Mouse (Mus musculus) fat pad, adult 2 months (tissue): Measurements from ENCODE around the gene Ccdc82.

ENCODE experiments used
- DNase-seq: peaks from one replicate; pipeline ENCODE4 v3.0.0-alpha.2; 2011; ENCODE audit warnings: low read depth, low spot score; ENCODE audit errors: extremely low read depth

Ccdc82 gene

DNA sequence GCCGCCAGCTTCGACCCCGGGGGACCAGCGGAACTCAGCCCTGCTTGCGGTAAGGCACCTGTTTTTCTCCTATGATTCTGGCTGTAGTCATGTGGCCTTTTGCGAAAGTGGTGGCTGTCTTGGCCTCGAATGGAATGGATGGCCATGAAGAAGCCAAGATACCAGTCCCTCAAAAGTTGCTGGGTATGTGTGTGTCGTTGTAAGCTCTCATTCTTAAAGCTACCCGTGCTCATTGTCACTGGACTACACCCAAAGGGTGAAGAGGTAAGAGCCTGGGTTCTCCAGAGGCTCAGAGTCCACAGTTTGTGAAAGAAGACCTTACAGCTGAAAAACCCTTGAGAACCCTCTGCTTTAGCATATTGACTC is 51.7 kb downstream of the Ccdc82 start:
- DNase-seq = no peak

DNA sequence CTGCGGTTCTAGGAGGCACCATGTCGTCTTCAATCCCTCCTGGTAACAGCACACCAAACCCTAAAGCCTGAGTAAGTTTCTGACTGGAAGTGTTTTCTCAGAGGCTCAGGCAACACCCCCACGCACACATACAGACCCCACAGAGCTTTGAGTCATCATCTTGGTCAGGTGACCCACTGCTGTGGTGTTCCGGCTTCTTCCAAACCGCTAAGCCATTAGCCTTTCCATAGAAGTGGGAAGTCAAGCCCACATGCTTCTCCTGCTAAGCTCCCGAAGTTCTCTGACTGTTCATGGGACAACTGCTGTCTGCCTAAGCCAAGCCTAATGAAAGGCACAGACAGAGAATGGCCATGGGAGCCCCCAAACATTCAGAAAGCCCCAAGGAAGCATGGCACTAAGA is 52.4 kb downstream of the Ccdc82 start:
- DNase-seq = no peak

DNA sequence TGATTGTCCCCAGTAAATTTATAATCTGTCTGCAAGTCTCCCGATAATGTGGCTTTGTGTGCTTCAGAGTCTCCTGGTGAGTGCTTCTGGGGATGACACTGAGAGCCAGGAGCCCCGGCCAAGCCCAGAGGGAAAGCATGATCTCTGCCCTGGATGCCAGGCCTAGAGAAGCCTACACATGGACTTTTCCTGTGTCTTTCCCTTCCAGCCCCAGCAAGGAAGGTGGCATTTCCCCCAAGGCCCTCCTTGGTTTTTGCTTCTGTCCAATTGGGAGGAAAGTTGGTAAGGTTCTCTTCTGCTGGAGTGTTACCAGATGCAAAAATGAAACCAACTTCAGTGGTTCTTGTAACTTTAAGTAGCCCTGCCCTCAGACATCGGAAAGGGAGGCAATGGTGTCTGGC is 53.3 kb downstream of the Ccdc82 start:
- DNase-seq = no peak

DNA sequence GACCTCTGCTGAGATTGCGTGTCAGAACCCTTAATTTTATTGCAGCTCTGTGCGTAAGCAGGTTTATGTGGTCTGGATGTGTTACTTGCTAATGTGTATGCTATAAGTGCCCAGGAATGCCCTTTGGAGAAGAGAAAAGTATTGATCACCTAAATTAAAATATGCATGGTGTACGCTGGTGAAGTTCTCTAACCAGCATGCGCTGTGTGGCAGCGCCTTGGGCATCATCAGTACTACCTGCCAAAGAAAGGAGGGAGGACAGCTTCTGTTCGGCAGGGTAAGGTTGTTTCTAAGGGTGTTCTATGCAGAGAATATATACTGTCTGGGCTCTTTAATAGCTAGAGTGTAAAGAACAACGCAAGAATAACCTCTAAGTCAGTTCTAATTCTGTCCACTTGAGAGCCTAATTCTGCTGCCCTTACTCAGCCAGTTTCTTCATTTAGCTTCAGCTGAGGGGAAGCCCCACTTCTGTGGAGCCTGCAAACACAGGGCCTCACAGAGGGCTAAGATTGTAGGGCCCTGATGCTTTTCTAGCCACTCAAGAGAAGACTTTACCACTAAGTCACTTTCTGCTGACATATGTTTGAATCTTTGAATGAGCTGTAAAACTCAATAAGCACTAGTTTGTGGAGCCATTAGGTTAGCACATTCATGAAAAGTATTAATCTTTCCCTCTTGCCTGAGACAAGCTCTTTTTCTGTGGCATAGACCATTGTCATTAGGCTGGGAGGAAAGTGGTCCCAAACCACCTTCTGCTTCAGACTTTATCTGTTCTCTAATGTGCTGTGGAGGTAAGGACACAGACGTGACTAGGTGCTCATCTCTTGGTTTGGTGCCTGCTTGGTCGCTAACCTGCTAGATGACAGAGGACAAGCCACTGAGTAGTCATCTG is 54.4 kb downstream of the Ccdc82 start:
- no peak for DNase-seq

DNA sequence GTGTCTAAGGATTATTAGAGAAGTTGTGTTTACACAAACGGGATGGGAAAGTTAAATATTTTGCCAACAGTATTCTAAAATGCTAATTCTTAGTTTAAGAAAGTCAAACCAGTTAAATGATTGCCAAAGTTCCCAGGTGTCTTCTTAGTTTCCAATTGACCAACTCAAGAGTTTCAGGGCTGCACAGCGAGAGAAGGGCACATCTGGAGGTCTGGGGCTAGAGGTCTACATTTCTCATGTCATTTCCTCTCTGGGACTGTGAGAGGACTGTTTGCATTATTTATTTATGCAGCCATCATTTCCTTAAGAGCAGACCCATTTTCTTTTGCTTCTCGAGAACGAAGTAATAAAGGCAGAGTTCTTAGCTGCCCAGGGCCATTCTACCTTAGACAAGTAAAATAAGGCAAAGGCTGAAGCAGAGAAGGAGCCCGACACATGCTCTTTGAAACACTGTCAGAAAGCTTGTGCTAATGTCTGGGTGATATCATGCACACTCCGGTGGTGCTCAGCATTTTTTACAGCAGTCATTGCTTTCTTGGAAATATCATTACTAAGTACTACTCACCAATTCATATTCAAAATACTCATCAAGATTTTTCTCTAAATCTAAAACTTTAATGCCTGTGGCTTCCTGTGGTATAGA is 55.5 kb downstream of the Ccdc82 start:
- no peak for DNase-seq

DNA sequence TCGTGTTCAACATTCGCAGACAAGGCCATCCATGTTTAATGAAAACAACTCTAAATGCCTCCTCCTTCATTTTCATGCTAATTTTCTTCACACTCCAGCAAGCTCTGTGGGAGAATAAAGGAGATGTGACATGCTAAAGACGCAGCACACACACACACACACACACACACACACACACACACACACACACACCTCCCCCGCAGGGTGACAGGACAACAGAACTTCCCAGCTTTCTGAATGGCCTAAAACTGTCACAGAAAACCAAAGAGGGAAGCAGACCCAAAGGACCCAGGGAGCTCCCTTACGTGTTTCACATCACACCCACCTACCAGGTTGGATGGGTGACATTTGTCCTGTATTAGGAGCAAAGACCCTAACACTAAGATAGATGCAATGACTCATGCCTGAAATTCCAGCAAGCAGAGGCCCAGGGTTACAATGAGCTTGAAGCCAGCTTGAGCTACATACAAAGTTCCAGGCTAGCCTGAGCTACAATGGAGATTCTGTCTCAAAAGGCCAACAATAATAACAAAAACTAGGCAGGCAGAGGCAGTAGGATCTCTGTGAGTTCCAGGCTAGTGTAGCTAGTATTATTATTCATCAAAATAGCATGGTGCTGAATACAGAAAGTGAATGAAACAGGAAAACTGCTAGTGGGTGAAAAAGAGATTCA is 56.5 kb downstream of the Ccdc82 start:
- no peak for DNase-seq

DNA sequence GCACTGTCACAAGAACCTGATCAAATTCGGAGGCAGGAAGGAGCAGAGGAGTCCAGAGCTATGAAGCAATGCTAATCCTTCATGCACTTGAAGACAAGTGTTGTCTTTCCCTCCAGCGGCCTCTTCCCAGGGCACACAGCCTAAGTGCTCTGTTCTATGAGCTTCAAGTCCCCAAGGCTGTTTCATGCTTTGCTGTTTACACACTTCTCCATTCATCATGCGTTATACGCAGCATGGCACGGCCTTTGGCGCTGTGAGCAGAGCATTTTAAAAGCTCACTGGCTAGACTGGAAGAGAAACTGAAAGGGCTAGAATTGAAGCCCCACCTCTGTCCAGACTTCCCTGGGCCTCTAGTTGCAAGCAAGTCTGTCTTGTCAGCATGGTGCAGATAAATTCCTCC is 57.2 kb downstream of the Ccdc82 start:
- peak; percentile 68 for DNase-seq

DNA sequence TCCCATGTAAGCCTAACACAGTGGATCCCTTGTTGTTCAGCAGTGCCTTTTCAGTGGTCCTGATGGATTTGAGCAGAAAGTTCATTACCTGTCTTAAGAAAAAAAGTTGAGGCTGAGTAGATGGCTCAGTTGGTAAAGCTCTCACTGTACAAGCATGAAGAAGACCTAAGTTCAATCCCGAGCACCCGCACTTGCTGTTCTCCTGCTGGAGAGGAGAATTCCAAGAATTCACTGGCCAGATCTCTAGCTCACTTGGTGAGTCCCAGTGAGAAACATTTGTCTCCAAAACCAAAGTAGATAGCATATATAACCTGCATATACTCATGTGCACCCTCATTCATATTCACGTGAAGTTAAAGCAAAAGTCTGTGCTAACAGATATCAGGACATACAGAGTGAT is 59.7 kb downstream of the Ccdc82 start:
- no peak for DNase-seq

DNA sequence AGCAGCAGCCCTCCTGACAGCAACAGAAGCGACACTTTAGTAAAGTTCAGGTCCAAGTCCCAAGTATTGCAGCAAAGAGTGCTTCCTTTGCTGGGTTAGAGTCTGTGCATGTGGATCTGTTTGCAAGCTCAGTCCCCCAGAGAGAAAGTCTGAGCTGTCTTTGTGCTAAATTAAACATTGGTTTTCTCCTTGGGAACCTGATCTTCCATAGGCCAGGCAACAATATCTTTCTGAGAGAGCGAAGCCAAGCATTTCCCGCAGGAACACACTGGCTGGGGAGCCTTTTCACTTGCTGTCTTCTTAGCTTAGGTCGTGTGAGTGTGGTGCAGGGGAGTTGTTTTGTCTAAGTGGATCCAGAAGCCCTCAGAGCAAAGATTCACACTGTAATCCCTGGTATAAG is 60.5 kb downstream of the Ccdc82 start:
- DNase-seq = no peak

DNA sequence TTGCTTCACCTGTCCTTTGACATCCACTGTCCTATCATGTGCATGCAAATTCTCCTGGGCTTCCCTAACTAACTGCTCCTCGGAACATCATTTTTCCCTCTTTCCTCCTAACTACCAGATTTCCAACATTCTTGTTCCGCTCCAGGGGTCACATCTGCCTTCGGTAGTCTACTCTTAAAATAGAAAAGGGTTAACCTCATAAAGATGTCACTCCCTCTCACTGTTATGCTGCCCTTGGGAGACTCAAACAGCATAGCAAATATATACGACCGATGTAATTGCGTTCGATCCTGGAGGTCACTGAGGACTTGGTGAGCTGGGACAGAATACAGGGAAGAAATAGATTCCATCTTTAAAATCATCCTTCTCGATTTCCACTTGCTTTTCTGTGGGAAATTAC is 62.0 kb downstream of the Ccdc82 start:
- no peak for DNase-seq

DNA sequence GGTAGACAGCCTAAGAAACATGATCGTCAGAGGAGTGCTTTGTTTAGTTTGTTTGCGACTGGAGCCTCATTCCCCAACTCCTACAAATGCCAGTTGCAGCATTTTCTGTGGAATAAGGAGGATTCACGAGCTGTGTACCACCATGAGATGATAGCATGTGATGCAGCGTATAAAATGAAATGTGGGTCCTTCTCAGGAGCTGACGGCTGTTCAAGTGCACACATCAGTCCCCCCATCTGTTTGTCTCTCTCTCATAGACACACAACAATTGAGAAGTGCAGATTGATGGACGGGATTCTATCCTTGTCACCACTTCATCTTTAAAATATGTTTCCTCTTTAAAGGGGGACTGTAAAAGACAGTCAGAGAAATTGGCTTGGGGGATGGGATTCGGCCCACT is 63.1 kb downstream of the Ccdc82 start:
- no peak for DNase-seq

DNA sequence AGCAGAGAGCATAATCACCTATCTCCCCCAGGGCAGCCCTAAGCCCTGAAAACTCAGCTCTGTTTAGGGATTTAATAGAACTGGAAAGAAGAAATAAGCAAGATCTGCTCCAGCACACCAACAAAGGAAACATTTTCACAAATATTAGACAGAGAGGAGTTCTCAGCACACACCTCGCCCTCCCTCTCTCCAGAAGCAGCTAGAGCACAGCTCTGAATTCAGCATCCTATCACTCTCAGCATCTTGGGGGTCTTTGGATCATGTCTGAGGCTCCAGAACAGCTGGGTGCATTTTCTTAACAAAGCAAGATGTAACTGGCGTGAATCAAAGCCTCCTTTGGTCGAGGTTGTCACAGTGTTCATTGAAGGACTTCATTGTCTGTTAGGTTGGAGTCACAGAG is 63.5 kb downstream of the Ccdc82 start:
- no peak for DNase-seq

DNA sequence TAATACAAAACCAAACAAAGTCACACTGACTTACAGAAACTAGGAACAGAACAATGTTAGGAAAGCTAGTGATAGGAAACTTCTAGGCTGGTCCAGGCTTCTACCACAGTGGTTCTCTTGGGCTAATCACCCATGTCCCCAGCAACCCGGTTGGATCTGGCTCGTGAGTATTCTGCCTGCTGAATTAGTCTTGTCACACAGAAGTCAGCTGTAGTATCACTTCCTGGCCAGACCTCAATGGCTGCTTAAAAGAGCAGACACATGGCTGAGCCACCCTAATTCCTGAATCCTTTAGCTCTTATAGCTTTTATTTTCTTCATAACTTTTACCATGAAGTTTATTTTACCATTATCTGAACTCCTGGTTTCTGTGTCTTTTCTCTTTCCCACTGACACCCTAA is 64.3 kb downstream of the Ccdc82 start:
- DNase-seq = no peak

DNA sequence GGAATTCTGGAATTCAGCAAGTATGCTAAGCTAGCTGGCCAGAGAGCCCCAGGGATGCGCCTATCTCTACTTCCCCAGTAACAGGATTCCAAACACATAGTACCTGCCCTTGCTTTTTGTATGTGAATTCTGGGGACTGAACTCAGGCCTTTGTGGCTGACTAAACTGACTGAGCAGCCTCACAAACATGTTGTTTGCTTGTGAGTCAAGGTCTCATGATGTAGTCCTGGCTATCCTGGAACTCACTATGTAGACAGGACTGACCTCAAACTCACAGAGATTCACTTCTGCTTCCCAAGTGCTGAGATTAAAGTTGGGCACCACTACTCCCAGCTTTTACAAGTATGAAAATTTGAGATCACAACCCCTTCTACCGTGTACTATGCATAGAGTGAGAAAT is 67.2 kb downstream of the Ccdc82 start:
- DNase-seq = no peak

DNA sequence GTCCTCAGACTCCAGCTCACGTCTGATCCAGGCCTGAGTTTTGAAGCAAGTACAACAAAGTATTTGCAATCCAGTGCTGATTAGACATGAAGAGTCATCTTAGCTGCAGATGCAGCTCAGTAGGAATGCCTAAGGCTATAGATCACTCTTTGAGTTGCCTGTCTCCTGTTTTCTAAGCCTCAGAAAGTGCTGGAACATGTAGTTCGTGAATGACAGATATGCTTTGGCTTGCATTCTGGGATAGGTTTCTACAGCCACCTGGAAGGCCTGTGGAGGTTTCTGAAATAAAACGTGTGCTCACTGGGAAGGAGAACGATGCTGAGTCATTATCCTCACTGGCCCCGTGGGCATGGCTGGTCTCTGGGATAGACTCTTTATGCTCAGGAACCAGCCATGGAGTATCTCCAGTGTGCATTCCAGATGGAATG is 67.8 kb downstream of the Ccdc82 start:
- DNase-seq = peak; percentile 73

DNA sequence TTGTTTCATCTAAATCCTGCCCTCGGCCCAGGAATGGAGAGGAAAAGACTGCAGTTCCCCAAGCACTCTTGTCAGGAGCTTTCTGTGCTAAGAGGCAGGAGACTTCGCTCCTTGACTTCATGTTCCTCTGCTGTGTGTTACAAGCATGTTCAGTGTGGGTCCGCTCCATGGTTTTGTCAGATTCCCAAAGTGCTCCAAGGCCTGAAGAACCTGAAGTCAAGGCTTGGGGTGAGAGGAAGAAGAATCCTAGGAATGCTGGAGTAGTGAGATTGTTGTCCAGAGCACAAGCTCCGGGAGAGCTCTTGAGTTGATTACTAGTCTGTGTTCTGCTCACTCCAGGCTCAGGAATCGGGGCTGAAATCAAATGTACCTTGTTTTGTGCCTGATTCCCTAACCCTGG is 68.6 kb downstream of the Ccdc82 start:
- no peak for DNase-seq

DNA sequence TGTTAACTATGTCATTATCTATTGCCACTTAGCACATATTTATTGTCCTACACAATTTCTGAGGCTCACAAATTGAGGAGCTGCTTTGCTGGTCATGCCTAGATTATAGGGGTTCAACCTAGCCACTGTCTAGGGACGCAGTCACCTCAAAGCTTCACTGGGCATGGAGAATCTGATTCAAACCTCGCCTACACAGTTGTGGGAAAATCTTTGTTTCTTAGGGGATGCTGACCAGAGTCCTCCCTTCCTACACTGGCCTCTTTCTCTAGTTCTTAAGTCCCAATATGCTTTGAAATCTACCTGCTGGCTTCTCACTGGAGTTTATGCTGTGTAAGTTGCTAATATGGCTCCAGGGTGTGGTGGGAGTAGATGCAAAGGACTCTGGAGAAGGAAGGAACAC is 72.8 kb downstream of the Ccdc82 start:
- no peak for DNase-seq

DNA sequence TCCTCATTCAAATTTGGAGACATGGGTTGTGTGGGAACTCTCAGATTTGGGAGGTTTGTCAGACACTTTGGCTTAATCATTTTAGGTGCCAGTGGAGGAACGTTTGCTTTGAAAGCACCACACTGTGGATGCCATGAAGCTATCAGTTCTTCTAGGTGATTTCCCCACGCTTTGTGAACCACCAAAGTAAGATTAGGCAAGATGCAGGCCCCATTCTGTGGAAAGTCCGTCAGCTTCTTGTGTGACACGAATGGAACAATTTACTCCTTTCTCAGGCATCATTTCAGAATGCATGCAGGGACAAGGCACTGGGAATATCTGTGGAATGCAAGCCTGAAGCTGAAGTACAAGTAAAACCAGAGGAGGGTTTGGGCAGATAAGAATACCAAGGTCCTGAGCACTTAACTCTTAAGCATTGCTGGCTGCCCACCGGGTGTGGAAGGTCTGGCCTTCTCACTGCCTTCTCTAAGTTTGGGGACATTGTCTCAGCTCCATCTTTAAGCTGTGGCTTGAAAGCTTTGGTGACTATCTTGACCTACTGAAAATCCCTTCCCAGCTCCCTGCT is 74.1 kb downstream of the Ccdc82 start:
- DNase-seq = no peak

DNA sequence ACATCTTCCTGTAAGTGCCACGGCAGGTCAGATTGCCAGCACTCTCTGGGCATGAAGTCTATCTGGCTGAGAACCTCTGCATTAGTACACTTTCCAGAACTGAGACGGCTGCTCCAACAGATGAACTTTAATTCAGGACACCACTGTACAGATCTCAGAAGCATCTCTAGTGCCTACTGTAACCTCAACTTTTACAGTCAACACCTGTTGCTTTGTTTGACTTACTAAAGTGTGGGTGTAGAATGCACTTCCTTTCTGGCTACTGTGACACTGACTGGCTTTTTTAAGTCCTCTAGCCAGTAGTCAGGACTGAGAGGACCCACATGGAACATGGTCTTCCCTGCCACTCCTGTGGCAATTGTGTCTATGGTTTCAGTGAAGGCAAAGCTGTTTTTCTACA is 76.3 kb downstream of the Ccdc82 start:
- DNase-seq = no peak

DNA sequence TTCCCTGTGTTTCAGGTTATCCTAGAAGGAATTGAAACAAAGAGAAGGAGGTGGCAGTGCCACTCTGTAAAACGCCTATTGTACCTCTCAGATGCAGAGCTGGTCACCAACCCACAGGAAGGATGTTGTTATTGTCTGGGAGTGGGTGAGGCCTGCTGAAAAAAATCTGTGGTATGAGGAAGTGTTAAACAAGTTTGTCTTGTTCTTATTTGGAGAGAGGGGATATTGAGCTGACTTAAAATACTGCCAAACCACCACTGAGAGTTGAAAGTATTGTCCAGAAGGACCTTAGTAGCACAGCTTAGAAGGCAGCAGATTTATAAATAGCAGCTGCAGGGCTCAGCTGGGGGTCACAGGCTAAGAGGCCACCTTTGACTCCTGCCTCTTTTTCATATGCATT is 76.9 kb downstream of the Ccdc82 start:
- DNase-seq = no peak
